Mouse (Mus musculus): ENCODE measurements around the gene Cyp4a31.
"Not testable (repeated sequence)": the region's sequence is repeated elsewhere in the genome, so short reads cannot be mapped to it uniquely, and the experiment has no call there.

The Cyp4a31 gene

DNA sequence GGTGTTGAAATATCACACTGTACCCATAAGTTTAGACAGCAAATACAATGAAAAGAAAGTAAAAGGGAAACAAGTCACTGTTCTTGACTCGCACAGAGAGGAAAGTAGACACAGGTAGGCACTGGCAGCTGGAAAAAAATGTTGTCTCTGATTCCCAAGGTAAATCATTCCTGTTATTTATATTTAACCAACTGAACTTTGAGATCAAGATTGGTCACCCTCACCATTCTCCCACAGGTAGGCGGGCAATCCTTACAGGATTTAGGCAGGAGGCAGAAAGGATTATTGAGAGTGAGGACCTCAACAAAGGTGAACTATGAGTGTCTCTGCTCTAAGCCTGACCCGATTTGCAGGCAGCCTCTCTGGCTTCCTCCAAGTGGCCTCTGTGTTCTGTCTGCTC, at the start of gene Cyp4a31:
Gene Cyp4a31 (plus strand): TSS at position 249 of the 400 bp plus-strand sequence.
- DNase-seq: no peak

GRCm38 (mm10) chr4:115513964-115514363, 49.5 kb upstream of the Cyp4a31 start:
- not testable (repeated sequence) for DNase-seq

- not testable (repeated sequence) for DNase-seq
Observed at GRCm38 (mm10) chr4:115518000-115518399, 45.4 kb upstream of the Cyp4a31 start, which contains the start of gene Cyp4a10. Gene Cyp4a10, plus strand, starts transcription at chr4:115518264.

- no peak for DNase-seq
Observed at GRCm38 (mm10) chr4:115519444-115519843, 44.0 kb upstream of the Cyp4a31 start.

GRCm38 (mm10) chr4:115521766-115522165, 41.7 kb upstream of the Cyp4a31 start:
- no peak for DNase-seq

GRCm38 (mm10) chr4:115545101-115545500, 18.3 kb upstream of the Cyp4a31 start:
- no peak for DNase-seq

DNA sequence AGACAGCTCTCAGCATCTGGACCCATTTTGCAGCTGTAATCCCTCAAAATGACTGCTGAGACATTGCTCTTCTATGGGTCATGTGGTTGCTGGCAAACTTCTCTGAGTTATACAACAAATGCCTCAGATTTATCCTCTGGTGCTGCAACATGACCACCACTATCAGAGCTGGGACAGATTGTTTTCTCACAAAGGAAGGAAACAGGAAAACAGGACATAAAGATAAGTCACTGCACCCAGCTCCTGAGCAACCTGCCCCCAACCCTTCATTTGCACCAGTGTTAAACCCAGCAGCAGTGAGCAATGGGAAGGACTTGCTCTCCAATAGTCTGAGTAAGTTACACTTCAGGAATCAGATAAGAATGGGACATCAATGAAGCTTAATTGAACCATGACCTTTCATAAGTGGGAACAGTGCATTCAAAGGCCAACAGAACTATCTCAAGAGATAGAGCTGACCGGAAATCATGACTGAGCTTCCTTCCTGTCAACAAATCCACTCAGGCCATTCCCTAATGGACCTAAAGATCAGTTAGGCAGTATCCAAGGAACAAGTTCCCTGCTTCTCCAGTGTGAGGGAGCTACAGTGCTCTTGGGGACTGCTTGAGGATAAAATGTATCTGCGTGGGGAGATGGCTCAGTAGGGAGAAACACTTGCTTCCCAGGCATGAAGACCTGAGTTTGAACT, 17.2 kb upstream of the Cyp4a31 start:
- DNase-seq: no peak

- DNase-seq: no peak
Observed at GRCm38 (mm10) chr4:115552726-115553125, 10.7 kb upstream of the Cyp4a31 start.

DNA sequence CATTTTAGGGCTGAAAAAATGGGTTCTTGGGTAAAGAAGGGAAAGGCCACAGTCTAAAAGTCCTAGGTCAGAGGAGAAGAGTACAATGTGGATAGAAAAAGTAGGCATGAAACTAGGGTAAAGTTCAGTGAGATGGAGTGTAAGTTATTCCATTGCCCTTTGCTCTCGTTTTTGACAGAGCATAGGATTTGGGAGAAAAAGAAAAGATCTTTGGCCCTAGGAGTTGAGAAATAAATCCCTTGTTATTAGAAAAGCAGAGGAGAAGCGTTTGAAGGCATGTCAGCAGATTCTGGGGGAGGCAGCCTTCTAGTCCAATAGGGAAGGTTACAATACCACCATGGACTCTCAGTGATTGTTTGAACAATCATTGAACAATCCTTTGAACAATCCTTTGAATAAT, 7.9 kb upstream of the Cyp4a31 start:
- DNase-seq: no peak

GRCm38 (mm10) chr4:115557861-115558561, 5.4 kb upstream of the Cyp4a31 start:
- no peak for DNase-seq

GRCm38 (mm10) chr4:115561236-115561635, 2.2 kb upstream of the Cyp4a31 start:
- DNase-seq: not testable (repeated sequence)

GRCm38 (mm10) chr4:115564469-115565225, 1.2 kb downstream of the Cyp4a31 start:
- not testable (repeated sequence) for DNase-seq

DNA sequence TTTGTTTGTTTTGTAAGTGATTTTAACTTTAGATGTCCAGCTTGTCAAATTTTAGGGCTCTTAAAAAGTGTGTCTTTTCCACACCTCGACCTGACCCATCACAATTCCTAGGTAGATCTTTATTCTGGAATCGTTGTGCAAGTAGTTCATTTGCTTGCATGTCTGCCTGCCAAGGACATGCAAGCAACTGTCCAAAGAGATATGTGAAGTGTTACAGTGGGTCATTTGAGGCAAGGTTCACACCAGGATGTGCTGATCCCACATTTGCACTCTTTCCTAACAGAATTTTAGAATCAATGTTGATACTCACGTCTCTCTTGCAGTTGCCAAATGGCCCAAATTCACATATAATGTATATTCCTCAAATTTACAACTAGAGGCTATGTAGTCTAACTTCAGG, 11.8 kb downstream of the Cyp4a31 start:
- DNase-seq: no peak

GRCm38 (mm10) chr4:115575776-115576175, 12.3 kb downstream of the Cyp4a31 start:
- no peak for DNase-seq

DNA sequence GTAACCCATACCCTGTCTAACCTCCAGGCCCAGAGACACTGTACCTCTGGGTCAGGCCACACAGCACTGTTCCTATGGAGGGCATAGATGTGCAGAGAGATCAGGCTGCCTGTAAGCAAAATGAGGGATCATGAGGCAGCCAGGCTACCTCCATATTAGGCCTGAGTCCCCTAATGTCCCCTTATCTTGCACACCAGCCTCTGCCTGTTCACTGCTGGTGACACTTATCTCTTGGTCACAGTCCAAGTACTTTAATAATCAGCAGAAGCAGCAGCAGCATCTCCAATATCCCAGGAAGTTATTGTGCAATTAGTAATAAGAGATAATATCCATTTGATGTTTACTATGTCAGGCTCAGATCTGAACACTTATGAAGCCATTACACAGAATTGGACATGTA, 19.6 kb downstream of the Cyp4a31 start:
- DNase-seq: no peak

DNA sequence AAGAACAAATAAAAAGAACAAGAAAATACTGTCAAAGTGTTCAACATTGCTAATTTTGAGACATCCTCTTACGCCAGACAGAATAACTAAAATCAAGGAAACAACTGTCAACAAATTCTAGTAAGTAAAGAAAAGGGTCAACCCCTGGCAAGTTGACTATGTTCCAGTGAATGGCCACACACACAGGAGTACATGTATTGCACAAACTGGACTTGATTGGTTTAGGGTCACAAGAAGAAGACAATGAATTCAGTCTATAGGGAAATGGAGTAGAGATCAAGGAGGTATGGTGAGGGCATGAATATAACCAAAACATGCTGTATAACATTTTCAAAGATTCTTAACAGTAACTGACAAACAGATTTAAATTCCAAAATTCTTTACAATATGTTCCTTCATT, 32.9 kb downstream of the Cyp4a31 start:
- no peak for DNase-seq

DNA sequence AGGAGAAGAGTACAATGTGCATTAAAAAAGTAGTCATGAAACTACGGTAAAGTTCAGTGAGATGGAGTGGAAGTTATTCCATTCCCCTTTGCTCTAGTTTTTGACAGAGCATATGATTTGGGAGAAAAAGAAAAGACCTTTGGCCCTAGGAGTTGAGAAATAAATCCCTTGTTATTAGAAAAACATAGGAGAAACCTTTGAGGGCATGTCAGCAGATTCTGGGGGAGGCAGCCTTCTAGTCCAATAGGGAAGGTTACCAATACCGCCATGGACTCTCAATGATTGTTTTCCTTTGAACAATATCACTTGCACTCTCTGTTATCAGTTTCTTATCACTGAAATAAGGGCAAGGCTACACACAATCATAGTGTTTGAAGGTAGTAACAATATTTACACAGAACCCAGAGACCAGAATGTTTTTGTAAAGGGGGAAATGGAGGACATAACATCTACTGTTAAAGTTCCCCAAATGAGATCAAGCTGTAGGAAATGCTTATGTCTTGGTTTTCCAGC, 33.4 kb downstream of the Cyp4a31 start:
- DNase-seq: no peak

GRCm38 (mm10) chr4:115600611-115601010, 37.2 kb downstream of the Cyp4a31 start, which contains the start of gene Cyp4a32:
Gene Cyp4a32, plus strand, starts transcription at chr4:115600969.
- DNase-seq: not testable (repeated sequence)

- DNase-seq: no peak
Observed at GRCm38 (mm10) chr4:115614005-115614404, 50.6 kb downstream of the Cyp4a31 start.

DNA sequence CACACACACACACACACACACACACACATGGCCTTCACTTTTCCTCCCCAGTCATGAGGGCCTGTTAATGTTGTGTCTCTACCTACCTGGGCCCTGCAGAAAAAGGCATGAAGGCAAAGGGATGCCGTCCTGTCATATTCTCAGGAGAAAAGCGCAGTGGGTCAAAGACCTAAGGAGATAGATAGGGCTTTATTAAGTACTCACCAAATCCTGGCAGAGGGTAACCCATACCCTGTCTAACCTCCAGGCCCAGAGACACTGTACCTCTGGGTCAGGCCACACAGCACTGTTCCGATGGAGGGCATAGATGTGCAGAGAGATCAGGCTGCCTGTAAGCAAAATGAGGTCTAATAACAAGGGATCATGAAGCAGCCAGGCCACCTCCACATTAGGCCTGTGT, 62.1 kb downstream of the Cyp4a31 start:
- DNase-seq: not testable (repeated sequence)

All from spleen, adult 18-20 months (tissue).